Mouse (Mus musculus) lung, adult 18-20 months (tissue): ENCODE data around the gene Igf1r.
"Not testable (repeated sequence)": the region's sequence is repeated elsewhere in the genome, so short reads cannot be mapped to it uniquely, and the experiment has no call there.

Experiments
- DNase-seq, 2 experiments: peaks; one replicate each; pipeline ENCODE4 v3.0.0; 2022; ENCODE audit warnings: mixed read lengths in 2 of 2

Igf1r gene

GRCm38 (mm10) chr7:68239220-68239827, 286.7 kb downstream of the Igf1r start:
- DNase-seq = no peak

- no peak for DNase-seq
These were observed 288.6 kb downstream of the Igf1r start for GRCm38 (mm10) chr7:68241205-68241604.

- no peak for DNase-seq
These were observed 293.1 kb downstream of the Igf1r start for GRCm38 (mm10) chr7:68245681-68246080.

- no peak for DNase-seq
These were observed 293.6 kb downstream of the Igf1r start for GRCm38 (mm10) chr7:68246249-68246648.

- no peak for DNase-seq
These were observed 297.8 kb downstream of the Igf1r start for GRCm38 (mm10) chr7:68250411-68250810.

GRCm38 (mm10) chr7:68250902-68251301, 298.3 kb downstream of the Igf1r start:
- no peak for DNase-seq

- no peak for DNase-seq
These were observed 305.1 kb downstream of the Igf1r start for GRCm38 (mm10) chr7:68257767-68258166.

GRCm38 (mm10) chr7:68258326-68259150, 305.9 kb downstream of the Igf1r start:
- no peak for DNase-seq

- no peak for DNase-seq
These were observed 307.0 kb downstream of the Igf1r start for GRCm38 (mm10) chr7:68259523-68260081.

GRCm38 (mm10) chr7:68262612-68263200, 310.1 kb downstream of the Igf1r start:
- no peak for DNase-seq

- DNase-seq = no peak
These were observed 310.9 kb downstream of the Igf1r start for GRCm38 (mm10) chr7:68263346-68264027.

GRCm38 (mm10) chr7:68264028-68264453, 311.4 kb downstream of the Igf1r start, which contains the start of gene Pgpep1l:
Gene Pgpep1l, minus strand, starts transcription at chr7:68264233.
- DNase-seq = peak; percentile 34 to 49

GRCm38 (mm10) chr7:68264531-68264930, 311.9 kb downstream of the Igf1r start:
- DNase-seq = no peak

- DNase-seq = no peak
These were observed 312.8 kb downstream of the Igf1r start for GRCm38 (mm10) chr7:68265391-68265790.

GRCm38 (mm10) chr7:68266691-68267090, 314.1 kb downstream of the Igf1r start:
- DNase-seq = no peak

- DNase-seq = no peak
These were observed 317.9 kb downstream of the Igf1r start for GRCm38 (mm10) chr7:68270551-68270950.

- no peak for DNase-seq
These were observed 319.2 kb downstream of the Igf1r start for GRCm38 (mm10) chr7:68271816-68272215.

GRCm38 (mm10) chr7:68272607-68273006, 320.0 kb downstream of the Igf1r start:
- DNase-seq = no peak

- no peak for DNase-seq
These were observed 320.9 kb downstream of the Igf1r start, which contains the start of gene Fam169b for GRCm38 (mm10) chr7:68273515-68273914. Gene Fam169b, plus strand, starts transcription at chr7:68273839.

GRCm38 (mm10) chr7:68274218-68274617, 321.6 kb downstream of the Igf1r start:
- DNase-seq = no peak

GRCm38 (mm10) chr7:68274951-68275350, 322.3 kb downstream of the Igf1r start:
- no peak for DNase-seq

- not testable (repeated sequence) for DNase-seq
These were observed 322.8 kb downstream of the Igf1r start for GRCm38 (mm10) chr7:68275445-68275837.
